Mouse (Mus musculus) gastrocnemius, adult 2 months (tissue): ENCODE results near the gene Tpm4. TPM values are rescaled to one million over a fixed set of nuclear protein-coding genes. Genes with fewer than 3 reads are reported as not detected.
"Not testable (repeated sequence)": the region's sequence is repeated elsewhere in the genome, so short reads cannot be mapped to it uniquely, and the experiment has no call there.

Experiments used
- DNase-seq: peaks from one replicate; pipeline ENCODE4 v3.0.0; 2022
- H3K27ac ChIP-seq: fragments of 200-600 bp; 2 replicates; pipeline ENCODE4 v1.8.1; 2022; ENCODE audit warnings: mild to moderate bottlenecking
- H3K4me3 ChIP-seq: fragments of 200-600 bp; 2 replicates; pipeline ENCODE4 v1.8.1; 2022; ENCODE audit warnings: mild to moderate bottlenecking, moderate library complexity
- CTCF ChIP-seq: fragments of 200-600 bp; IDR thresholded peaks from 2 replicates; pipeline ENCODE4 v1.8.1; 2022; ENCODE audit warnings: antibody characterized with exemption, mild to moderate bottlenecking, moderate library complexity
- intact Hi-C: fragments of 180-260 bp; cut with DNase I; formaldehyde crosslinking; loops from one replicate; pipeline ENCODE4 v1.15.1; 2025
- long read RNA-seq, 2 experiments: library from polyadenylated mRNA; stranded (forward); transcript quantifications; one replicate each; pipeline ENCODE4 v2.0.0; 2021
- total RNA-seq, 2 experiments: library from RNA; stranded (reverse); gene quantifications; 2 replicates each; pipeline ENCODE4 v1.2.3; 2021

Tpm4 gene
- total RNA-seq, result 10 to 100 TPM; 22.2 to 44.0 TPM
- long read RNA-seq, experiment 1, transcript Tpm4-201 (8 exons, 2,128 nt), result major isoform, 79 of 83 reads
- long read RNA-seq, experiment 1, partial matches to known transcripts, result 1 of 83 reads
- long read RNA-seq, experiment 1, other reads (novel, unspliced or antisense), result 3 of 83 reads
- long read RNA-seq, experiment 2, transcript Tpm4-201 (8 exons, 2,128 nt), result major isoform, 48 of 51 reads
- long read RNA-seq, experiment 2, partial matches to known transcripts, result 0 of 51 reads
- long read RNA-seq, experiment 2, other reads (novel, unspliced or antisense), result 3 of 51 reads

DNA sequence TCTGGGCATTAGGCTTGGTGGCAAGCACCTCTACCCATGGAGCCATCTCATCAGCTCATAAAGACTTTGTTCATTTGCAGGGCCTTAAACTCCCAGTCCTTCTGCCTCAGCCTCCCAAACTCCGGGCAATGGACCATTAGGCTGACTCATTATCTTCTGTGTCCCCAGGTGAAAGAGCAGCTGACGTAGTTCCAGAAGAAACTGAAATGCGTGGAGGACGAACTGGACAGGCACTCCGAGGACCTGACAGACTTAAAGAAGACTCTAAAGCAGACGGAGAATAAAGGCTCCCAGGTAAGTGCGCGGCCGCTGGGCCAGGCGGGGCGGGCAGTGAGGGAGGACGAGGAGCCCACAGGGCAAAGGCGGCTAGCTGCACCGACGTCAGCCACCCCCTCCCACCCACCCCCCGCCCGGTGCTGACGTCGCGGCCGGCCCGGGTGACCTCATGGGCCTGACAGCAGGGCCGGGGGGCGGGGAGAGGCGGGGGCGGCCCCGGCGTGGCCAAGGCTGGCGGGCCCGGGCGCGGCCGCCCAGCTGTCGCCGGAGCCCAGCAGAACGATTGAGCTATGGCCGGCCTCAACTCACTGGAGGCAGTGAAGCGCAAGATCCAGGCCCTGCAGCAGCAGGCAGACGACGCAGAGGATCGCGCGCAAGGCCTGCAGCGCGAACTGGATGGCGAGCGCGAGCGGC is at the start of gene Tpm4:
Gene Tpm4 (plus strand): TSS at position 220 of the 690 bp plus-strand sequence.
- DNase-seq, result peak; percentile 85
- intact Hi-C loops, result loop anchor here (10.0 kb wide), 1 partner anchor 230 kb away; the partner anchor contains the start of genes Zfp617 and Zfp882
- H3K4me3 ChIP-seq, result peak within 1 kb of the TSS; percentile 97
- H3K27ac ChIP-seq, result peak within 1 kb of the TSS; percentile 96
- no peak for TF ChIP-seq CTCF

DNA sequence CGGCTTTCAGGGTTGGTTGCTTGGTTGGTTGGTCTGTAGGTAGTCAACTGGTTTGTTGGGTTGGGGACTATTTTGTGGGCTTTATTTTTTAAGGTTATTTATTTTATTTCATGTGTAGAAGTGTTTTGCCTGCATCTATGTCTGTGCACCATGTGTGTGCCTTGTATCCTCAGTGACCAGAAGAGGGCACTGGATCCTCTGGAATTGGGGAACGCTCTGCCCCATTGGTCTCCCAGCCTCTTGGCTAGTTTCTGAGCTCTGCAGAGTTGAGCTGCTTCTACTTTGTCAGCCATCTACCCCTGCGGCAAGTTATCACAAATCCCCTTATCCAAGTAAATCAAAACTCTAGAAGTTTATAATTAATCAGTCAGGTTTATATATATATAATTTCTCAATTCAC is 47.2 kb upstream of the Tpm4 start:
- H3K27ac ChIP-seq, intact Hi-C loops: not testable (repeated sequence)

DNA sequence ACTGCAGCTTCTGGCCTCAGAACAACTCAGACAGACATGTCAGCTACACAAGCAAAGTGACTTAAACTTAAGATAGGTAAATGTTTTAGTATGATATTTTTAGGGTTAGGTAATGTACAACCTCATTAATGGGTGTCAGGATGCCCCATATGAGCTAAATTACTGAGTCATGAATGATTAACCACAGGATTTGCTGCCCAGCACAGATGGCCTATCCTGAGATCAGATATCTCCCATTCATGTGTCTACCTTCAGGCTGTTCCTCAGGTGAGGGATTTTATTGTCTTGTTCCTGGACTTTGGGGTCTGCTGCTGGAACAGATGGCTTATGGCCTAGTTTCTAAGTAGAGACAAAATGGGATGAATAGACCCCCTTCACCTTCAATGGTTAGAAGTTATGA is 38.1 kb upstream of the Tpm4 start:
- H3K4me3 ChIP-seq, intact Hi-C loops, H3K27ac ChIP-seq, DNase-seq: not testable (repeated sequence)

More for the DNA sequence above, 47.2 kb upstream of the Tpm4 start:
- DNase-seq, H3K4me3 ChIP-seq: not testable (repeated sequence)

DNA sequence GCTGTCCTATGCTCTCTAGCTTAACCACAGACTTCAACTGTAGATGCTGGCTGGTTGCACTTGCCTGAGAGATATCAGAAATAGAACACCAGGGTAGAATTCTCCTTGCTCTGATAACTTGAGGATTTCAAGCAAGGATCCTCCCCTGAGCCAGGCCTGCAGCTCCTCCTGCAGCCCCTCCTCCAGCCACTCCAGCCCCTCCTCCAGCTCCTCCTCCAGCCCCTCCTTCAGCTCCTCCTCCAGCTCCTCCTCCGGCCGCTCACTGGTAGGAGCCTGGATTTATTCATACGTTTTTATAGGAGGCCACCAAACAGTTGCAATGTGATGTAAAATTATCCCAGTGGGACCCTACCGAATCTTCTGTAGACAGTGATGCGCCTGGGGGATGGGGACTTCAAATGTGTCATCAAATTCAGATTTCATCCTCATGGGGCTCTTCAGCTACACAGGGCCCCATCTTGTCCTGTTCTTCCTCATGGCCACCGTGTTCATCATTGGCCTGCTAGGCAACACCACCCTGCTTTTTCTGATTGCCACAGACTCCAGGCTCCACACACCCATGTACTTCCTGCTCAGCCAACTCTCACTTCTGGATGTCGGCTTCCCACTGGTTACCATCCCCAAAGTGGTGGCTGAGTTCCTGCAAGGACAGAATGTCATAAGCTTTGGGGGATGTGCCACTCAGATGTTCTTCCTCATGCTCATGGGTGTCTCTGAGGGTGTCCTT is 35.2 kb upstream of the Tpm4 start:
- H3K4me3 ChIP-seq, H3K27ac ChIP-seq: not testable (repeated sequence)
- intact Hi-C loops, result loop anchor here (2.0 kb wide), 1 partner anchor 97 kb away; no protein-coding TSS in a partner anchor
- DNase-seq, result peak; percentile 58

DNA sequence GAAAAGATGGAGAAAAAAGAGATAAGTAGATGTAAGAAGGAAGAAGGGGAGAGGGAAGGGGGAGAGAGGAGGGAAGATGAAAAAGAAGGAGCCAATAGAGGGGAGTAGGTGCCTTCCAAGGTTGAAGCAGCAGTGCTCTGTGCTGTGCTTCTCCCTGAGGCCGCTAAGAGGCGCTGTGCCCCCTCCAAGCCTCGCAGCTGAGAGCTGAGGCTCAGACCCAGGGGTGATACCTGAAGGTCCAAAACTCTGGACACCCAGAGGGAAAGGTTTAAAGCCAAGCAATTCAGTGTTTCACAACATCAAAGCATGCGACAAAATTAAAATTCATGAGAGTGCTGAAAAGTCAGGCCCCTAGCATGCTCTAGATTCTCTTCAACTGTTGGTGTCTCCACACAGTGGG is 29.6 kb upstream of the Tpm4 start:
- TF ChIP-seq CTCF, result peak; percentile 36
- intact Hi-C loops, result no loop called here
- DNase-seq, result no peak
- no peak overlapping the region for H3K27ac ChIP-seq
- H3K4me3 ChIP-seq, result no peak overlapping the region

DNA sequence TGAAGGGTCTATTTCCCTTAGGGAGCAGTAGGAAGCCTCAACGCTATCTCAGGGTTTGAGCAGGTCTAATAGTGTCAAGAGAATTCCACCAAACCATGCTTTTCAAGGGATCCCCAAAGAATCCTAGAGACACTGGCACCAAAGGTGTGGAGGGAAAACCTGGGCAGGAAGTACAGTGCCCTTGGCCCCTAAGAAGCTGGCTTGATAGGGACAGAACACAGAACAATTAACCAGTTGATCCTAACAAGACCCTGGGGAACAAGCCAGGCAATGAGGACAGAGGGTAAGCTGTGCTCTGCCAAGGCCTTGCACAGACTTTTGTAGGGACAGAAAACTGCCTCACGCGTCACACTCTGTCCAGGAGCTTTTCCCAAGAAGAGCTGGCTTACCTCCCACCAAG is 28.0 kb upstream of the Tpm4 start, which contains the start of gene Olfr374:
Gene Olfr374 (plus strand): TSS at position 301 of the 400 bp plus-strand sequence.
- intact Hi-C loops, result no loop called here
- H3K4me3 ChIP-seq, result no peak within 1 kb of the TSS
- no peak for TF ChIP-seq CTCF
- no peak within 1 kb of the TSS for H3K27ac ChIP-seq
- DNase-seq, result no peak

DNA sequence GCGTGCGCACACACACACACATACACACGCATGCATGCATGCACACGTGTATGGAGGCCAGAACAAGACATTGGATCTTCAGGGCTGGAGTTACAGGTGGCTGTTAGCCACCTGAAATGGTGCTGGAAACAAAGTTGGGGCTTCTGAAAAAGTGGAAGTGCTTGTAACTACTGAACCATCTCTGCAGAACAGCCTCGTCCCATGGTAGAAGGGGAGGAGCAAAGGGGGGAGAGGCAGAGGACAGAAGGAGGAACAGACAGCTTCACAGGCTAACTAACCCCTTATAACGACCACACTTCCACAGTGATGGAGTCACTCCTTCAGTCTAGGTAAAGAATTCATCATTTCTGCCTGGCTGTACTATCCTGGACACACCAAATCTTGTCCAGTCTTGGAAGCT is 23.9 kb upstream of the Tpm4 start:
- Histone ChIP-seq H3K27ac (no peak overlapping the region), H3K4me3 (no peak overlapping the region)
- intact Hi-C loops, result no loop called here
- no peak for TF ChIP-seq CTCF
- no peak for DNase-seq

DNA sequence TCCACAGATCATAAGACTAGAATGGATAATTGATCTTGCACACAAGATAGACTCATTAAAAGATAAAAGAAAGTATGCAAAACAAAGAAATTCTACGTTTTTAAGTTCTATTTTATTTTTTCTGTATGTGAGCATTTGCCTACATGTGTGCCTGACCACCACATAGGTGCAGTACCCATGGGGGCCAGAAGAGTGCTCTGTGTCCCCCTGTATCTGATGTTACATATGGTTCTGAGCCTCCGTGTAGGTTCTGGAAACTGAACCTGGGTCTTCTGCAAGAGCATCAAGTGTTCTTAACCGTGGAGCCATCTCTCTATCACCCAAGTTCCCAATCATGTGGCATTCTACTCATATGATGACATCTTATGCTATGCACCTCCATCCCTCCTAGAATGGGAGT is 22.3 kb upstream of the Tpm4 start:
- H3K27ac ChIP-seq, result no peak overlapping the region
- TF ChIP-seq CTCF, result peak; percentile 25; the same call in 1 of the 2 replicates
- intact Hi-C loops, result no loop called here
- no peak for DNase-seq
- no peak overlapping the region for H3K4me3 ChIP-seq

DNA sequence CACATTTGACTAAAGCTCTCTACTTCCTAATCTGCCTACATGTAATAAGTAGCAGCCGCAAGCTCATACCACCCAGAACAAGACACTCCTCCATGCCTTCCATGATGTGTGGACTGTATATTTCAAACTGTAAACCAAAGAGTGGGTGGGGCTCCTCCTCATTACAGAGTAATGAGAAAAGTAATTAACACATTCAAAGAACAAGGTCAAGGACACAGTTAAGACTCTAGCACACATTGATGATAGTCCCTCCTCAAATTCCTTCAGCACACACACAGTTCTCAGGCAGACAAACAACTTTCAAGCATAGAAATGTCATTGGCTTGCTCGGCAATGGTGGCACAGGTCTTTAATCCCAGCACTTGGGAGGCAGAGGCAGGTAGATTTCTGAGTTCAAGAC is 19.6 kb upstream of the Tpm4 start:
- Histone ChIP-seq H3K4me3 (no peak overlapping the region), H3K27ac (no peak overlapping the region)
- DNase-seq, result no peak
- intact Hi-C loops, result no loop called here
- TF ChIP-seq CTCF, result no peak

DNA sequence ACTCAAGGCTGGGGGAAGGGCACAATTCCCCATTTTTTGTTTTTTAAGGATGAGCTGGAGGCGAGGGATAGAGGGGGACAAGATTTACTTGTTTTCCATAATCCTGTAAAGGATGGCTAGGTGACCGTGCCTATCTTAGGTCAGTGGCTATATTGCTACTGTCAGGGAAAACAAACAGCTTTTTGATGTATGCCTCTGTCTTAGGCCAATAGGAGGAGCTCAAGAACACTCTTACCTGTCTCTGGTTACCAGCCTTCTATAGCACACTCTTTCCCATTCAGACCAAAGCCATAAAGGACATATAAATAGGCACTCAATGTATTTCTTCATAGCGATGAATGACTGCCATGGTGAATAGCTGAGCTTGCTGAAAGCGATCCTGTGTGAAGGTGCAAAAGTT is 16.2 kb upstream of the Tpm4 start:
- no peak for TF ChIP-seq CTCF
- no peak overlapping the region for H3K27ac ChIP-seq
- intact Hi-C loops, result no loop called here
- DNase-seq, result no peak
- H3K4me3 ChIP-seq, result no peak overlapping the region

DNA sequence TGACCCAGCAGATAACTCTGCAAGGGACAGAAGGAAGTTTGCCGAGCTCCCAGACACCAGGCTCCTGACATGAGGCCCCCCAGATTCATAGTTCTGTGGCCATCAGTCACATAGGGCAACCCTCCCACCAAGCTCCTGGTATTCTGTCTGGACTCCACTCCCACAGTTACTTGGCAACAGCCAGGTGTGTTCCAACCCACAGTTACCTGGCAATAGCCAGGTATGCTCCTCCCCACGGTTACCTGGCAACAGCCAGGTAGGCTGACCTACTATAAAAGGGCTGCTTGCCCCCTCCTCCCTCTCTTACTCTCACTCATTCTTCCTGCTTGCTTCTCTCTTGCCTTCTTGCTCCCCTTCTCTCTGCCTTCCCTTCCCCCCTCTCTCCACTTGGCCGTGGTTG is 13.3 kb upstream of the Tpm4 start:
- DNase-seq, H3K4me3 ChIP-seq, intact Hi-C loops, H3K27ac ChIP-seq: not testable (repeated sequence)

DNA sequence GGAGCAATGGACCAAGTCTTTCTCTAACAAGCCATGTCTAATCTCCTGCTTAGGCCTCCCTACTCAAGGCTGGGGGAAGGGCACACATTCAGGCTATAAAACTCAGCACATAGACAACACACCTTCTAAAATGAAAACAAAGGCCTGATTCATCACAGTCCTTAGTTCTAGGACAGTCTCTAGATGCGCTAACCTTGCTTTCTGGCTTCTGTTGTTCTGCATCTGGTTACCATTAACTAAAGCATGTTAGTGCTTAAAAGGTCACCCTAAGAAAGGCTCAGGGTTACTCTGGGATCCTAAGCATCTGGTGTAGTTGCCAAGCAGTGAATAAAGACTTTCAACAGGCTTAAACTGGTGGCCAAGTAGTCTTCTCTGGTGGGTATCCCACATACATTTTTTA is 12.8 kb upstream of the Tpm4 start:
- no peak for DNase-seq
- Histone ChIP-seq H3K4me3 (no peak overlapping the region), H3K27ac (no peak overlapping the region)
- intact Hi-C loops, result no loop called here
- TF ChIP-seq CTCF, result no peak

DNA sequence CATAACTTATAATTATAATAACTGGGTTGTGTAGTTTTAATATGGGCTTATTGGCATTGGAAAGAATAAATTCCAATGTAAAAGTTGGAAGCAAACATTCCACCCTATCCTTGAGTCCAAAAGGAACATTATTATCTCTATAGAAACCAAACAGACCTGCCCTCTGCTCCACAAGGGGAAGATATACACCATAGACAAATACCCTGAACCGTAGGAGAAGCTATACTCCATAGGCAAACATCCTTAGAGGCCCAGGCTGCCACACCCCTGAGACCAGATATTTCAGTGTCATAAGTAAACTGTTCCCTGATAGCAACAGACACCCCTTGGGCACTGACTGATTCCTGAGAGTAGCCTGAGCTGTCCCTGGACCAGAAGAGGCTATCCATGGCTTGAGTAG is 6.9 kb upstream of the Tpm4 start:
- intact Hi-C loops, result no loop called here
- no peak overlapping the region for H3K27ac ChIP-seq
- TF ChIP-seq CTCF, result no peak
- DNase-seq, result no peak
- H3K4me3 ChIP-seq, result no peak overlapping the region
